Mouse (Mus musculus) spleen, adult 2 months (tissue): ENCODE data around the gene Nanog.

Experiments used
- CTCF ChIP-seq: fragments of 200-500 bp; IDR thresholded peaks from 2 replicates; pipeline ENCODE4 v1.5.1; 2011; ENCODE audit warnings: mild to moderate bottlenecking, inconsistent platforms; ENCODE audit not compliant: insufficient read depth, insufficient read length, insufficient replicate concordance; ENCODE audit errors: extremely low read depth
- POLR2A ChIP-seq: fragments of 200-500 bp; IDR thresholded peaks from 2 replicates; pipeline ENCODE4 v1.6.1; 2011; ENCODE audit warnings: low read depth, low read length, inconsistent platforms

DNA sequence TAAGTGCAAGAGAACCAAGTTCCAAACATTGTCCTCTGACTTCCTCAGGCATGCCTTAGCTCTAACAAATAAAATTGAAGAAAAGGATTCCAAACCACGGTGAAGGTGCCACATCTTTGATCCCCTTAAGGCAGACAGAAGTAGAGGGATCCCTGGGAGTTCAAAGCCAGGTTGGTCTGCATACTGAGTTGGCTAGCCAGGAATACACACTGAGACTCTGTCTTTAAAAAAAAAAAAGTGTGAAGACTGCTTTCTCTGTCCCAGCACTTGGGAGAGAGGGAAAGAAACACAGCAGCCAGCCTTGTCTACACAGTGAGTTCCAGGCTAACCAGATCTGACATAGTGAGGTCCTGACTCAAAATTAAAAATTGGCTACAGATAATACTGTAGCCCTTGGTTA is 3.6 kb upstream of the Nanog start:
- TF ChIP-seq POLR2A, result no peak
- no peak for TF ChIP-seq CTCF
